Mouse (Mus musculus) spleen, adult 2 months (tissue): Measurements from ENCODE around the gene Glipr1. TPM values are rescaled to one million over a fixed set of nuclear protein-coding genes. Genes with fewer than 3 reads are reported as not detected.

ENCODE experiments used
- DNase-seq, 2 experiments: peaks; one replicate each; pipeline versions ENCODE4 v3.0.0 to v3.0.0-alpha.2; 2012 to 2021; ENCODE audit warnings: low spot score in 2 of 2, low read depth in 1 of 2
- H3K27ac ChIP-seq: fragments of 200-500 bp; 2 replicates; pipeline ENCODE4 v1.5.1; 2012; ENCODE audit warnings: low read length, inconsistent platforms; ENCODE audit not compliant: insufficient read depth
- H3K27me3 ChIP-seq: fragments of 200-500 bp; 2 replicates; pipeline ENCODE4 v1.6.1; 2012; ENCODE audit warnings: mild to moderate bottlenecking, moderate library complexity, low read length, inconsistent platforms; ENCODE audit not compliant: control insufficient read depth, insufficient read depth
- H3K36me3 ChIP-seq: fragments of 200-500 bp; 2 replicates; pipeline ENCODE4 v1.6.1; 2012; ENCODE audit warnings: mild to moderate bottlenecking, low read length, inconsistent platforms; ENCODE audit not compliant: control insufficient read depth, insufficient read depth
- H3K4me1 ChIP-seq: fragments of 200-500 bp; 2 replicates; pipeline ENCODE4 v1.6.1; 2011; ENCODE audit warnings: inconsistent platforms; ENCODE audit not compliant: control insufficient read depth, insufficient read depth, insufficient read length
- H3K4me3 ChIP-seq: fragments of 200-500 bp; 2 replicates; pipeline ENCODE4 v1.5.1; 2011; ENCODE audit warnings: mild to moderate bottlenecking, inconsistent platforms; ENCODE audit not compliant: insufficient read depth, insufficient read length; ENCODE audit errors: extremely low read depth
- CTCF ChIP-seq: fragments of 200-500 bp; IDR thresholded peaks from 2 replicates; pipeline ENCODE4 v1.5.1; 2011; ENCODE audit warnings: mild to moderate bottlenecking, inconsistent platforms; ENCODE audit not compliant: insufficient read depth, insufficient read length, insufficient replicate concordance; ENCODE audit errors: extremely low read depth
- POLR2A ChIP-seq: fragments of 200-500 bp; IDR thresholded peaks from 2 replicates; pipeline ENCODE4 v1.6.1; 2011; ENCODE audit warnings: low read depth, low read length, inconsistent platforms
- WGBS: fragments of 180-500 bp; shearing (Covaris S2); methylation state at CpG from one replicate; pipeline ENCODE4 v1.1.7; 2018; 5-methylcytosine and 5-hydroxymethylcytosine counted together
- polyA plus RNA-seq: library from polyadenylated mRNA; depleted of rRNA; stranded (reverse); fragments of >200 nt; gene quantifications from 2 replicates; pipeline ENCODE4 v1.2.3, GENCODE M21; 2012

Glipr1 gene
- polyA plus RNA-seq, 1 experiment: 30.3 TPM

DNA sequence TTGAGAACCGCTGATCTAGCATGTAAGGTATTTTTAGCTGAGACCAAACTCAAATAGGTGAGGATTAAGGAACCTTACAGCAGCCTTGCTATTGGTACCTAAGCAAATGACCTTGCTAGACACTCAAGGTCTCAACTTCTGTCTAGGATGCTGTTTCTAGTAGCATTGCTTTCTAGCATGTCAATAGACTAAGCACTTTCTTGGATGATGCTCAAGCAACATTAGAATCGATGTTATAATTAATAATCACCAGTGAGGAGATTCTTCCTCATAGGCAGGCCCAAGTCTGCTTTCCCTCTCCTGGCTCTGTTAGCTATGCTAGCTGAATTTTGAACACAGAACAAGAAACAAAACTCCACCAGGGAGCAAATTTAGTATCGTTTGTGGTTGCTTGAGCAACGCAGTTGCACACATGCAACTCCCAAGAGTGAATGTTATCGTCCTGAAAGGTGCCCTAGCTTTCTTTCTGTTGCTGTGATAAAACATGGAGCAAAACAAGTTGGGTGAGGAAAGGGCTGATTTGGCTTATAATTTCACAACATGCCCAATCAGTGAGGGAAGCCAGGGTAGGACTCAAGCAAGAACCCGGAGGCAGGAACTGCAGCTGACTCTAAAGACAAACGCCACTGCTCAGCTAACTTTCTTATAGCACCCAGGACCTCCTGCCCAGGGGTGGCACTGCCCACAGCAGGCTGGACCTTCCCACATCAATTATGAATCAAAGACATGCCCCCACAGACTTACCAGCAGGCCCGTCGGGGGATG is 493 bp downstream of the Glipr1 start:
- no peaks in the 10 kb centered on the region for H3K36me3 ChIP-seq
- no peaks in the 10 kb centered on the region for H3K27me3 ChIP-seq
- WGBS: 14% methylated on average over 9 of the region's 9 CpGs
- peak overlapping the region; percentile 62 for H3K27ac ChIP-seq
- H3K4me3 ChIP-seq: peak overlapping the region; percentile 36; the same call in 1 of the 2 replicates
- H3K4me1 ChIP-seq: peaks cover 16% of the 10 kb centered on the region
- no peak for DNase-seq
- TF ChIP-seq CTCF (no peak), POLR2A (no peak)

DNA sequence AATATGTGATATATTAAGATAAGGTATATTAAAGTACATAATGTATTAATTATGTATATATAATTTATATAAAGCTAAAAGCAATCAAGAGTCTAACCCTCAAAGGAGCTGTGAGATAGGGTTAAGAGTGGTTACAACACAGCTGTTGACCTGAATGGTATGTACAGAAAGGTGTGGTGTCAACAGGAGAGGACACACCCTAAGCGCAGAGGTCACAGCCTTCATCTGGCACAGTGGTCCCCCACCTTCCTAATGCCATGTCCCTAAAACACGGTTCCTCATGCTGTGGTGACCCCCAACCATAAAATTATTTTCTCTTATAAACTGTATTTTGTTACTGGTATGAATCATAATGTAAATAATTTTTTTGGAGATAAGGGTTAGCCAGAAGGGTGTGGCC is 1.1 kb downstream of the Glipr1 start:
- peak overlapping the region; percentile 9; the same call in 1 of the 2 replicates for H3K4me3 ChIP-seq
- H3K36me3 ChIP-seq: no peaks in the 10 kb centered on the region
- DNase-seq: no peak
- H3K27ac ChIP-seq: no peak overlapping the region; the same call in 1 of the 2 replicates
- TF ChIP-seq POLR2A (no peak), CTCF (no peak)
- peaks cover 16% of the 10 kb centered on the region for H3K4me1 ChIP-seq
- 70% methylated on average over 2 of the region's 2 CpGs for WGBS
- no peaks in the 10 kb centered on the region for H3K27me3 ChIP-seq

DNA sequence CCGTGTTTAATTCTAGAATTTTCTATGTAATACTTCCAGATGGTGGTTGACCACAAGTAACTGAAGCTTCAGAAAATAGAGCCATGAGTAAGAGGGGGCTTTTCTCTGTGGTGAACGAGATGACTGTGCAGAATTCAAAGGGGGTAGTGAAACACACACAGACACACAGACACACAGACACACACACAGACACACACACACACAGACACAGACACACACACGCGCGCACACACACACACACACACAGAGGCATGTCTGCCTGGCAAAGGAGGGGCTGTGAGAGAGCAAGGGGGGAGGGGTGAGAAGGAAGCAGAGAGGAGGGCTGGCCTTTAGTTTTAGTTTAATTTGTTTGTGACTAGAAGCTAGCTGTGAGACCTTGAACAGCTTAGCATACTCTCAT is 1.9 kb downstream of the Glipr1 start:
- DNase-seq: no peak
- no peaks in the 10 kb centered on the region for H3K27me3 ChIP-seq
- no peaks in the 10 kb centered on the region for H3K36me3 ChIP-seq
- no peak overlapping the region for H3K4me3 ChIP-seq
- 18% methylated on average over 5 of the region's 5 CpGs for WGBS
- peaks cover 16% of the 10 kb centered on the region for H3K4me1 ChIP-seq
- TF ChIP-seq CTCF (no peak), POLR2A (no peak)
- H3K27ac ChIP-seq: no peak overlapping the region

GRCm38 (mm10) chr10:111999765-112000164 is 2.7 kb downstream of the Glipr1 start:
- Histone ChIP-seq H3K4me1 (peaks cover 16% of the 10 kb centered on the region), H3K36me3 (no peaks in the 10 kb centered on the region), H3K27ac (no peak overlapping the region), H3K4me3 (no peak overlapping the region), H3K27me3 (no peaks in the 10 kb centered on the region)
- no peak for DNase-seq
- 56% methylated on average over 3 of the region's 3 CpGs for WGBS
- TF ChIP-seq CTCF (no peak), POLR2A (no peak)

DNA sequence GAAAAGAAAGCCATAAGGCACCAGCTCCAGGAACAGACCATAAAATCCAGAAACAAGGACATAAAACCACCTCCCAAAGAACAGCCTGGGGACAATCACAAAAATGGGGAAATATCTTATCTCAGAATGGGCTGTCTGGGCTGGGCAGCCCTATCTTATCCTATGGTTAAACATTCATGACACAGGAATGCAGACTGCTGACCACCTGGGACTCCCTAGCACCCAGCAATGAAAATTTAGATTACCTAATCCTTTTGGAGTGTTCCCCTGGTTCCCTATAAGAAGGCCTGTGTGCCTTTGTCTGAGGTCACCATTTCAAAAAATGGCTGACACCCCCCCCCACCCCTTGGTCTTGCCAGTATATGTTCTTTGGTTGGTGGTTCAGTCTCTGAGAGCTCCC is 4.8 kb downstream of the Glipr1 start:
- H3K36me3 ChIP-seq: peaks cover 1% of the 10 kb centered on the region
- no peak overlapping the region for H3K27ac ChIP-seq
- peaks cover 16% of the 10 kb centered on the region; the same call in 1 of the 2 replicates for H3K4me1 ChIP-seq
- DNase-seq: no peak
- no peaks in the 10 kb centered on the region for H3K27me3 ChIP-seq
- TF ChIP-seq CTCF (no peak), POLR2A (no peak)
- H3K4me3 ChIP-seq: no peak overlapping the region

DNA sequence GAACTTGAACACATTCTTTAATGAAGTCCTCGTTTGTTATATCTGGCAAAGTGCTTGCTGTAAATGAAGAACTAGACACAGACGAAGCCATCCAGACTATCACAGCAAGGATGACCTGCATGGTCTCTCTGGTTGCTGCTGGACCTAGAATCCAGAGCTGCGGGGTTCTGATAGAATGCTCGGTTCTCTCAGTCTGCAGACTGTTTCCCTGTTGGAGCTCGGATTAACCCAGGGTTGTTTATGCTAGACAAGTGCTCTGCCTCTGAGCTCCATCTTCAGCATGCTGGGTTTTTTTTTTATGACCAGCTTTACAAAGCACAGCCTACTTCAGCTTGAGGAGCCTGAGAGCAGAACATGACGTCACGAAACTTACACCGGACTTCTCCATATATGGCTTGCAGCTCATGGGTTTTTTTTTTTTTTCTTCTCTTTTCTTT is 5.5 kb downstream of the Glipr1 start:
- Histone ChIP-seq H3K4me1 (peaks cover 12% of the 10 kb centered on the region; the same call in 1 of the 2 replicates), H3K27ac (peak overlapping the region; percentile 68), H3K4me3 (peak overlapping the region; percentile 60), H3K27me3 (no peaks in the 10 kb centered on the region), H3K36me3 (peaks cover 1% of the 10 kb centered on the region)
- TF ChIP-seq POLR2A (no peak), CTCF (no peak)
- 4% methylated on average over 8 of the region's 8 CpGs for WGBS
- DNase-seq: peak; percentile 28 to 78

DNA sequence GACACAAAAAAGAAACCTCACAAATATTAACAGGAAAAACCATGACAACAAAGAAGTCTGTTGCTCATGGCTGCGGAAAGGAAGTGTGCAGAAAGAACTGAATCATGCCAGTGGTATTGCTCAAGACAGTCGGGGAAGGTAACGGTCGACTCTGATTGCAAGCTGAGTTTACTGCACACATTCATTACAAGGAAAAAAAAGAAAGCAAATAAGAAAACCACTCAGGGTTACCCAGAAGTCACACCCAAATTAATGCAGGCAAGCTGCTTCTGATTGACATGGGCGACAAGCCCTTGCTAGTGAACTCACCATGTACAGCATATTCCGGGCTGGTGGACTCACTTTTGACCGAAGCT is 5.9 kb downstream of the Glipr1 start:
- Histone ChIP-seq H3K4me1 (peaks cover 12% of the 10 kb centered on the region; the same call in 1 of the 2 replicates), H3K36me3 (peaks cover 1% of the 10 kb centered on the region), H3K27ac (peak overlapping the region; percentile 68; the same call in 1 of the 2 replicates), H3K4me3 (peak overlapping the region; percentile 60), H3K27me3 (no peaks in the 10 kb centered on the region)
- 9% methylated on average over 7 of the region's 7 CpGs for WGBS
- TF ChIP-seq POLR2A (no peak), CTCF (no peak)
- DNase-seq: no peak
